Mouse (Mus musculus): Measurements from ENCODE around the gene Rfng.

DNA sequence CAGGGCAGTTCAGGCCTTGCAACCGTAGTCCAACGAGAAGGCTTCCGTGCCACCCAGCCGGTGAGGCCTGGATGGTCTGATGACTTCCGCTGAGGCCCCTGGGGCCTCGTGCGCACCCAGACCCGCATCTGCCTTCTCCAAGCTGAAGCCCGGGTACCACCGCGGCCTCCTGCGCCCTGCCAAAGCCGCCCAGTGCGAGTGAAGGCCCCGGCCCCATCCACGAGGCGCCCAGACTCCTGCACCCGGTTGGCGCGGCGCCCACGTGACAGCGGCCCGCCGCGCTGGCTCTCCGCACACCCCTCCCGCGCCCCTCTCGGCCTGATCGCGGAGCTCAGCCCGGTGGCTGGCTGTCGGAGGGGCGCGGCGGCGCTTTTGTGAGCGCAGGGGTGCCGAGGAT, 39.5 kb upstream of the Rfng start:
- TF ChIP-seq CTCF (IDR thresholded peaks at IDR 0.05; ENCODE audit: low read depth, low read length) (no peak), EP300 (IDR thresholded peaks at IDR 0.05; ENCODE audit: insufficient read depth, low read depth, low read length) (no peak), POLR2A (IDR thresholded peaks at IDR 0.05; ENCODE audit: insufficient read depth, low read length) (no peak)
